Mouse (Mus musculus) retina, postnatal 1 day (tissue): ENCODE results near the gene Ubxn6.

Experiments
- DNase-seq: peaks from one replicate; pipeline ENCODE4 v3.0.0-alpha.2; 2012

Gene Ubxn6

DNA sequence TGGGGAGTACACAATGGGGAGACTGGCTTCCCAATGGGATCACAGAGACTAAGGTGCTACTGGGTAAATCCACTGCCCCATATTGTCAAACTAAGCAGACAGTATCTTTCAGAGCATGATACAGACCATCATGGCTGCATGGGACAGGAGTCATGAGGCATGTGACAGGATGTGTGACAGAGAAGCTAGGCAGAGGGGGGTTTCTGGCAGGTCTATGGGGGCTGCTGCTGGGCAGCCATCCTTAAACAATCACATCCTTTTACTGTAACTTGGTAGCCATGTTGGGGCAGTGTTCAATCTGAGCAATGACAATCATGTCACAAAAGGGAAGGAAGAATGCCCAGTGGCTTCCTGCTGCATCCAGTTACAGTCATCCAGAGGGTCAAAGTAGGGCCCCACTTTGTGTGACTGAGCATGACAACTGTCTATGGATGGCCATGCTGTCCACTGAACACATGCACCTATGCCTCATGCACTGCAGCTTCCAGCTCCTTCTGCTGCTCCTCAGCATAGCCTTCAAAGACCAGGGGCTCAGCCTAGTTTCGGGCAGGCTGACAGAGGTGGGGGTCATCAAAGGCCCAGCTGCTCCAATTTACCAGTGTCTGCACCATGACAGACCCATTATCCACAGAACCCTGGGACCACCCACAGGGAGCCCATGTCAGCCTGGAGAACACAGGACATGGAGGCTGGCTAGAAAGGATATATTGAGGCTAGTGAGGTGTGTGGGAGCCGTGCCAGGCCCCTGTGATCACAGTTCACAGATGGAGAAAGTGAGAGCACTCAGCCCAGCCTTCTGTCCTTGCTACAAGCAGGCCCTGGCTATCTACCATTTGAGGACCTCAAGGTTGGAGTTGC is 52.5 kb downstream of the Ubxn6 start:
- DNase-seq = peak; percentile 34

DNA sequence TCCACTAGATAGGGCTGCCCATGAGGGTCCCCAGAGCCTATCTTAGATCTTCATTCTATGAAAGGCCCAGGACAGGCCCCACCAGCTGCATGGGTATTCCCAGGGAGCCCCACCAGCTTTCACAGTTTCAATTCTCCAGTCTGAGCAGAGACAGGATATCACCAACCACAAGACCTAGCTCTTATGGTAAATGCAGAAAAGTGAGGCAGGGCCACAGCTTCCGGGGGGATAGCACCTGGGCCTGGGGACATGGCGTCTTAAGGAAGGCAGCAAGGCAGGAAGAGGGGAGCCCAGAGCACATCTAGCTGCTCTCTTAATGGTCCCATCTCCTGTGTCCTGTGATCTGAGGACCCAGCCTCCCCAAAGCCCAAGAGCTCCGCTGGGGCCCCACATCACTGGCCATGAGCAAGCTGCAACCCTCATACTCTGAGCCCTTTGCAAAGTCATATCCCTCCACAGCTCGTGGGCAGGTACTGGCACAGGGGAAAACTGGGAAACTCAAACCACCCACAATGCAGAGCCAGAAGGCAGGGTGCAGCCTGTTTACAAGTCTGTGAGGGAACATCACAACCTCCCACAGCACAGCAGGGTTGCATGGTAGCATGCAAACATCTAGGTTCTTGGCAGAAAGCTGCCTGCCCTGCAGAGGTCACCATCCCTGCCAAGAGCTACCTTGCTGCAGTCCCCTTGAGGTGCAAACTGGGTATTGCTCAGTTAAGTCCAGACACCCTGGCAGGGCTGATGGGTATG is 53.5 kb downstream of the Ubxn6 start:
- no peak for DNase-seq

DNA sequence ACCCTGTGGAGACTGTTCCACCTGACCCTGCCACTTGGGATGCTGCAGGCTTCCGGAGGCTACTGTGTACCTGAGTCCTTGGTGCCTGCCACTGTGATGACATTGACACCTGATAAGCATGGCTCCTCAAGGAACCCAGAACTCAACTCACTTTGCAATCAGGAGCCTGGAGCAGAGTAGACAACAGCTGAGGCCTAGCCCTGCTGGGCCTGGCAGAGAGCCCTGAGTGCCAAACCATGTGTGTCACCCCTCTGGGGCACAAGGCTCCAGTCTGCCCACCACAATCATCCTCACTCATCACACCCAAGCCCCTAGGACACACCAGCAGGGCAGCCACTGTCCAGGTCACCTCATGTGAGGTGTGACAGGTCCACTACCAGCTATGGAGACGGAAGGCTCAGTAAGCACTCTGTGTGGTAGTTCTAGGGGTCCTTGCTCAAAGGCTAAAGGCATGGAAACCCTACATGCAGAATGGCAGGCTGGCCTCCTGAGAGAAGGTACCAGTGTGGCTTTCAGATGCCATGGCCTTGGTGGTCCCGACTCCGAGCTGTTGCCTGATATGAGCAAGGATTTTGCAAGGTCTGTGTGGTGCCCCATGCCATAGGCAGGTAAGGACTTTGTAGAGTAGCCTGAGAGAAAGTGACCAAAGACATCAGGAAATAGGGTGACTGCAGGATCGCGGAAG is 54.3 kb downstream of the Ubxn6 start:
- no peak for DNase-seq

DNA sequence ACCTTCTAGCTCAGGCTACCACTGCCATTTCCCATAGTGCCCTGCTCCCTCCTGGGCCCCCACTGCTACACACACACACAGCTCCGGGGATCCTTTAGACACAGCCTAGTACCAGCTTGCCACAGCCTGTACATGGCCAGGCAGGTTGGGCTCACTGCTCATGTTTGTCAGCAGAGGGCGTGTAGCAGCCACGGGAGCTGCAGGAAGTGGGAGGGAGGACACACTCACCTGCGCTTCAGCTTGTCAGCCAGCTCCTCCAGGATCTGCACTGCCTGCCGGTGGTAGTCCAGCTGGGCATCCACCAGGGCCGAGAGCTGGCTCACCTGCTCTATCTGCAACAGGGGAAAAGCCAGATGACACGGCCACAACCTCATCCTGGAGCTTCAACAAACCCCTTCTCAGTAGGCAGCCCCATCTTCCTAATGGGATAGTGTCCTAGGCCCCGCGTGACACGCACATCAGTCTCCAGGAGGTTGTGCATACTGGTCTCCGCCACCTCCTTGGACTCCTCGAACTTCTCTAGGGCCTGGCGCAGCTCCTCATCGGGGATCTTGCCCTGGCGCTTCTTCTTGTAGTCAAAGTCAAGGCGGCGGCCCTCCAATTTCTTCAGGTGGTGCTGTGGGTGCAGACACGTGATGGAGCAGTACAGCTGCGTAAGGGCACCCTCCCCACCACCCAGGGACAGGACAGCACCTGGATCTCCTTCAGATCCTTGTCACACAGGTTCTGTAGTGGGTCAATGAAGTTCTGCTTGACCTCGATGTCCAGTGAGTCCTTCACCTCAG is 56.3 kb downstream of the Ubxn6 start:
- DNase-seq = no peak

DNA sequence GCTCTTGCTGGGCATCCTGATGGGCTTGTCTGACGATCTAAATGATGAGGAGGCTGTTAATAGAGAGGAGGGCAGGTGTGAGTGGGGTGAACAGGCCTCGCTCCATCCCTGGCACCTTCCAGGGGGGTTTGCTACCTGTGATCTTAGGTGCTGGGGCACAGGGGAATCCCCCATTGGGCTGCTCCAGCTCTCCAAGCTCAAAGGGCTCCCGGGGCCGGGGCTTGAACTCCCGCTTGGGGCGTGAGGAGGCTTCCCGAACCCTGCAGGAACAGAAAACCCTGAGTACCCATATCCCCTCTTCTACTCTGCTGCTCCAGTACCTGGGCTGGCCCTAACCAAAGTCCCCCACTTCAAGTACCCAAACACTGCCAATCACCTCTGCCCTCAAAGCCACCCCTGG is 57.0 kb downstream of the Ubxn6 start:
- no peak for DNase-seq
